Mouse (Mus musculus): ENCODE results near the gene Myof.

DNA sequence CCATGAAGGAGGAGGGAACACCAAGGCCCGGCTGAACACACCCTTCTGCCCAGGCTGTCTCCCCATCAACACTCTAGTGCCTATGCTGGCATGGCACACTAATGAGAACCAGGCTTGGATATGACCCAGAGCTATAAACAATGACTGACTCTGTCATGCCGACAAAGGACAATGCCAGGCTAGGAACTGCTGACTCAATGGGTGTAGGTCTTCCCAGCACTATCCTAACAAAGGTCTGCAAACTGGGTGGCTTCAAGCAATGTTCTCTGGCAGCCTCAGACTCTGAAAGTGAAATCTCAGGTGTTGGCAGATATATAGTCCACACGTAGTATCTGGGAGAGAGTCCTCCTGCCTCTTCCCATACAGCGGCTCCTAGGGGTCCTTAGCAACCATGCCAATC is 55.2 kb downstream of the Myof start:
- TF ChIP-seq CTCF (IDR thresholded peaks at IDR 0.05), result no peak
- TF ChIP-seq EP300 (IDR thresholded peaks at IDR 0.05), result no peak
